Mouse (Mus musculus): ENCODE measurements at regions not wholly inside any gene's neighbourhood (a gene's known extent, or its start where the extent isn't known, plus 50 kb on each side); places are given as distances from the start of the nearest gene placed in this dataset.
"Not testable (repeated sequence)": the region's sequence is repeated elsewhere in the genome, so short reads cannot be mapped to it uniquely, and the experiment has no call there.

DNA sequence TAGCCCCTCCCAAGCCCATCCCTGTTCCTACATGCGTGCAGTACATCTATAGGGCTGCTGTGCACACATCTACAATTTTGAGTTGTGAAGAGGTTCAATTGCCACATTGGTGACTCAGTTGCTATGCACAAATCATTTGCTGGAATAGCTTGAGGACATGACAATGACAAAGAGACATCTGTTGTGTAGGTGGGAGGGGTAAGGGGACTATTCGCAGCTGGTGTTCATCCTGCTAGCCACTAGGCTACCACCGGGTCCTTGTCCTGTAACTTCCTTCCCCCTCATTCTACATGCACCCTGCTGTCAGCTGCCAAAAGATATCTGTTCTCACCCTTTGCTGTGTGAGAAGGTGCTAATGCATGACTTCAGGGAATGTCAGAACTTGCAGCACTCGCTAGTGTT, 1117.7 kb upstream of the Arrdc3 start:
- peak; percentile 44 for DNase-seq

DNA sequence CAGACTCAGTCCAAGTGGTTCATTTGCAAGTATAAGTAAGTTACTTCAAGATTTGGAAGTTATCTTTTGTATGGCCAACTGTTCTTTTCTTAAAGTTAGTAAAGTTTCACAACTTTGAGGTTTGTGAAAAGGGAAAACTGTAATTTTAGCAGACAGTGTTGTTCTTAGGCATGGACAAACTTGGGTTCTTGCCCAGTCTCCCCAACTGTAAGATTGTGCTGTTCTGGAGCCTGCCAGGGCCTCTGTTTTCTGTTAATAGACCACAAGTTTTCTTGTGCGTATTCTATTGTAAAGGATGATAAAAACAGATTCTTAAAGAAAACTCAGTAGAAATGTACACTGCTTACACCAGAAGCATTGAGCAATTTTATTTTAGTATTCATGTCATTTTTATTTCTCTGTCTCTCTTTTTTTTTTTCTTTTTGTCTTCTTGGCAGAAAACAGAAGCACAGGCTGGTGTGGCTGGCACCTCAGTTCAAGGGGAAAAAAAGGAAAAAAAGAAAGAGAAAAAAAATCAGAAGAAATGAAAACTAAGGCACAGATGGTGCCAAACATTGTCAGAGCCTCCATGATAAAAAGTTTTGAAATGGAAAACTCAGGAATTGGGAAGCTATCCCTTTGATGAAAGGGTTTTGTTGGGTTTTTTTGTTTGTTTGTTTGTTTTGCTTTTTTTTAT, 1098.1 kb upstream of the Arrdc3 start:
- DNase-seq = no peak

DNA sequence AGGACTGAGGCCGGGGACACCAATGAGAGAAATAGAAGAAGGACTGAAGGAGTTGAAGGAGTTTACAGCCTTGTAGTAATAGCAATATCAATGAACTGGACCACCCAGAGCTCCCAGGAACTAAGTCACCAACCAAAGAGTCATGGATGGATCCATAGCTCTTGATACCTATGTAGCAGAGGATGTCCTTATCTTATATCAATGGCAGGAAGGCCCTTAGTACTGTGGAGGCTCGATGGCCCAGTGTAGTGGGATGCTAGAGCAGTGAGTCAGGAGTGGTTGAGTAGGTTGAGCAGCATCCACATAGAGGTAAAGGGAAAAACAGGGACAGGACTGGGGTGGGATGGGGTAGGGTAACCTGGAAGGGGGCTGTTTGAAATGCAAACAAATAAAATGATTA, 1081.6 kb upstream of the Arrdc3 start:
- DNase-seq = no peak

DNA sequence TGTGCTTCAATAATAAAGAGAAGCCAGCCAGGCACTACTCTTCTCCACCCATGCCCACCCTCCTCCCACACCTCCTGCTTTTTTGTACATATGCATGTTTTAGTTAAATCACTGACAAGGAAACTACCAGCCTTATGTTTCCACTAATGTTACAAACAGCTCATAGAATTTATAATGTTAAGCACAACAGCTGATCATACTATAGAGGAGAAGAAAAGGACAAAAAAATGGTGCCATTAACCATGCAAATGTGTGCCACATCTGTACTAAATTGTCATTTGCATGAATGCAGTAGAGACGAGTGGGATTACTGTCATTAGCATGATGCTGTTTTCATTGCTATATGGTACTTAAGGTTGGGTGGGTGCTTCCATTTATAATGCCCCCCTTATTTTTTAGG, 1047.6 kb upstream of the Arrdc3 start:
- no peak for DNase-seq

DNA sequence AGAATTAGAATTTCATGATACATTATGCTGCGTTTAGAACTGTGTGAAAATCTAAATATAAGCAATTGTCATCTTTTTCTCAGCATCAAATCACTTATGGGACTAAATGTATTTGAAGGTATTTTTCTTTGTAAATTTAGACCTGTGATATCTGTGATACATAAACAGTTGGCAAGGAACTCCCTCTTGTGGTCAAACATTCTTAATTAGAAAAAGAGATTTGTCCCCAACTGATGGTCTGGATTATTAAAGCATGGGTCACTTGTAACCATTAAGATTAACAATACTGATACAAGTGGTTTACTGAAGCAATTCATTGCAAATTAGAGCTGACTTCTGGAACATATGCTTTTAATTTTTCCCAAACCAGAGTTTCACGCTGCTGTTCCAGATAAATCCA, 1038.4 kb upstream of the Arrdc3 start:
- peak; percentile 35 for DNase-seq

DNA sequence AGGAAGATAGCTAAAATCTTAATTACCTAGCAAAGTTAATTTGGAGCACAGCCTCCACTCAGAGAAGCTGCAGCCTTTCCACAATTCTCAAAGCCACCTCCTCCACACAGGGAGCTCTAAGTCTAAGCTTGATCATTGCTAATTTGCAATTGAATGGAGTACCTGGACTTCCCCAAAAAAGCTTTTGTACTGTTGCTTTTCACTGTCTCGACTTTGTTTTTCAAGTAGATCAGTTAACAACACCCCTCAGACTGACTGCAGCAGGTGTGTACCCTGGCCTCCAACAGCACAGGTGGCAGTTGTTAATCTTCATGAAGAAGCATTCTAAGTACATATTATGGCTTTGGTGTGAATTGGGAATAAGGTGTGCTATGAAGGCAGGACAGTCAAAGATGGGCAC, 1015.7 kb upstream of the Arrdc3 start:
- DNase-seq = not testable (repeated sequence)

DNA sequence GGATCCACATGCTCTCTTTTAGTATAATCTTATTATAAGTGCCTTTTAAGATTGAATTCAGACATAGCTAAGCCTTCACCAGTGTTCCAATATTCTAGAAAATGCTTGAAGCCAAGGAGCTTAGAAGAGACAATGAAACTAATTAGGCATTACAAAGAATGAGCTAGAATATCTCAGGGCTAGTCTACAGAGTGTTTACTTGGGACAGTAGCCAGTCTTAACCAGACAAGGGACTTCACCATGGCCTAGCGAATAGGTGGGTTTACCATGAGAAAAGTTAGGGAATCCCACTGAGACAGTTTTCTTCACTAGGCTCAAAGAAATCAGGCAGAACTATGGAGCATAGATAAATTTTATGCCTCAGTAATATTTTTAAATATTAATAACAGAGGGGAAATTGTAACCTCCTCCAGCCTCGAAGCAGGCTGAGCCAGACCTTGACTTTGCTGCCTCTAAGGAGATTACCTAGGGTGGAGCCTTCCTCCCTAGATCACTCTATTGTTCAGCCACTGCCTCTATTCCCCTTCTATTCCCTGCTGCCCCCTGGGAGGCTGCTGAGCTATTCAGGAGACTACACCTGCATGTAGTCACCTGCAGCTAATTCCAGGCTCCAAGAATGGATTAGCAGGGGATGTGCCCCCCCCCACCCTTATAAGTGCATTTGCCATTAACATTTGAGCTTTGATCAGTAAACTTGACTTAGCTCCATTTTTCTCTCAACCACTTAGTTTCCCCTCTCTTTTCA, 1014.5 kb upstream of the Arrdc3 start:
- no peak for DNase-seq

DNA sequence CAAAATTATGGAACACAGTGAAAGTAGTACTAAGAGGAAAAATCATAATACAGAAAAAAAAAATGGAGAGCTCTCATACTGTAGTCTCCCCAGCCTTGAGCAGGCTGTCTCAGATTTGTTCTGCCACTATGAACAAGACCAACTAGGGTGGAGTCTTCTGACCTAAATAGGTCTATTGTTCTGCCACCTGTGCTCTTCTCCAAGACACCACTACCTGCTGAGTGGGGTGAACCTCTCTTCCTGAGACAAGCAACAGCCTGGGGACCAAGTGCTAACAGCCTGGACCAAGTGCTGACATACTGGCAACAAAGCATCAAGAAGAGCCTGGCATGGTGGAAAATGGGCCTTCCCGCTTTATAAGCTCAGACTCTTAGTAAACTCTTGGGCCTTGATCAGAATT, 1003.0 kb upstream of the Arrdc3 start:
- DNase-seq = no peak

DNA sequence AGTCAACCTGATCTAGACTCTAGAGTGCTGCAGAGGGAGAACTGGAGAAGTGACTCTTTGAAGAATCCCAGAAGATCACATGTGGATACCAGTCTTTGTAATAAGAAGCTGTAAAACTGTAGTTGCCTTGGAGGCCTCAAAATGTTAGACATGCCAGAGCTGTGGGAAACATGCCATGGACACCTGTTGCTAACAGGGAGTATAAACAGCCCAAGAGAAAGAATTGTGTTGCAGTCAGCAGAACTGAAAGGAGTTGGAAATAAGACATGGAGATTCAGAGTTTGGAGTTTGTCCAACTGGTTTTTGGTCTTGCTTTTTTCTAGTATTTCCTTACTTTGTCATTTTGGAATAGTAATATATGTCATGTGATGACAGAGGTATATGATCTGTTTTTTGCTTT, 997.2 kb upstream of the Arrdc3 start:
- DNase-seq = no peak

DNA sequence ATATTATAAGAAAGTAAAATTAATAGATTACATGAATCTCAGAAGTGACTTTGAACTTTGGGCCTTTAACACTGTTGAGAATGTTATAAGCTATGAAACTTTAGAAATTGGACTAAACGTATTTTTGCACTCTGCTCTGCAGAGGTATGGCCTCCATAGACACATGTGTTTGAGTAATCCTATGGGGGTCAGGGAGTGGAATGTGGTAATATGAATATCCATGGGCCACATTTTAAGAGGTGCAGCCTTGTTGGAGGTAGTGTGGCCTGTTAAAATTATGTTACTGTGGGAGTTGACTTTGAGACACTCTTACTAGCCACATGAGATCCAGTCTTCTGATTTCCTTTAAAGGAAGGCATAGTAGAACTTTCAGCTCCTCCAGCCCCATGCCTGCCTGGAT, 996.8 kb upstream of the Arrdc3 start:
- no peak for DNase-seq
